Mouse (Mus musculus): ENCODE results near the gene Gemin2. TPM values are rescaled to one million over a fixed set of nuclear protein-coding genes. Genes with fewer than 3 reads are reported as not detected.
"Not testable (repeated sequence)": the region's sequence is repeated elsewhere in the genome, so short reads cannot be mapped to it uniquely, and the experiment has no call there.

Gemin2 gene
- polyA plus RNA-seq, 1 experiment from 2014 or later = 33.9 TPM

GRCm38 (mm10) chr12:59052470-59052869 is 39.3 kb downstream of the Gemin2 start:
- no peaks in the 10 kb centered on the region for H3K27me3 ChIP-seq (replicated peaks; ENCODE audit: control insufficient read depth, insufficient read depth, low read length)
- H3K36me3 ChIP-seq (ENCODE audit: control insufficient read depth, insufficient read depth, low read length) = peaks cover 11% of the 10 kb centered on the region
- no peaks in the 10 kb centered on the region for H3K9me3 ChIP-seq (ENCODE audit: control insufficient read depth, low read length)
- peaks cover 14% of the 10 kb centered on the region for H3K4me1 ChIP-seq (replicated peaks; ENCODE audit: control insufficient read depth, insufficient read depth, low read length)
- DNase-seq (ENCODE audit: low spot score) (no peak), ATAC-seq (replicated peaks; ENCODE audit: low FRiP score) (no peak)
- 77% methylated on average over 3 of the region's 3 CpGs for WGBS
- no peak overlapping the region for H3K4me3 ChIP-seq (ENCODE audit: low read depth, low read length)
- H3K9ac ChIP-seq (ENCODE audit: low read depth, low read length) = no peak overlapping the region
- H3K27ac ChIP-seq (ENCODE audit: low read depth, low read length) = no peak overlapping the region
- H3K4me2 ChIP-seq = no peak overlapping the region

GRCm38 (mm10) chr12:59053166-59053565 is 40.0 kb downstream of the Gemin2 start:
- H3K9ac ChIP-seq (ENCODE audit: low read depth, low read length) = no peak overlapping the region
- H3K36me3 ChIP-seq (ENCODE audit: control insufficient read depth, insufficient read depth, low read length) = peaks cover 14% of the 10 kb centered on the region
- ATAC-seq (replicated peaks; ENCODE audit: low FRiP score) = peak; percentile 91
- peak overlapping the region; percentile 27; the same call in 1 of the 2 replicates for H3K27ac ChIP-seq (ENCODE audit: low read depth, low read length)
- no peaks in the 10 kb centered on the region for H3K9me3 ChIP-seq (ENCODE audit: control insufficient read depth, low read length)
- 0 out of 2 replicates have a peak overlapping the region, but pooled peaks have one; percentile 36 for H3K4me2 ChIP-seq
- WGBS = 53% methylated on average over 5 of the region's 5 CpGs
- no peak overlapping the region for H3K4me3 ChIP-seq (ENCODE audit: low read depth, low read length)
- H3K4me1 ChIP-seq (replicated peaks; ENCODE audit: control insufficient read depth, insufficient read depth, low read length) = peaks cover 14% of the 10 kb centered on the region
- no peak for DNase-seq (ENCODE audit: low spot score)
- no peaks in the 10 kb centered on the region for H3K27me3 ChIP-seq (replicated peaks; ENCODE audit: control insufficient read depth, insufficient read depth, low read length)

GRCm38 (mm10) chr12:59053976-59054375 is 40.8 kb downstream of the Gemin2 start:
- Histone ChIP-seq H3K36me3 (ENCODE audit: control insufficient read depth, insufficient read depth, low read length) (peaks cover 12% of the 10 kb centered on the region), H3K9ac (ENCODE audit: low read depth, low read length) (no peak overlapping the region), H3K27ac (ENCODE audit: low read depth, low read length) (no peak overlapping the region), H3K9me3 (ENCODE audit: control insufficient read depth, low read length) (no peaks in the 10 kb centered on the region), H3K4me2 (no peak overlapping the region), H3K27me3 (replicated peaks; ENCODE audit: control insufficient read depth, insufficient read depth, low read length) (no peaks in the 10 kb centered on the region), H3K4me1 (replicated peaks; ENCODE audit: control insufficient read depth, insufficient read depth, low read length) (peaks cover 14% of the 10 kb centered on the region), H3K4me3 (ENCODE audit: low read depth, low read length) (no peak overlapping the region)
- no peak for ATAC-seq (replicated peaks; ENCODE audit: low FRiP score)
- no peak for DNase-seq (ENCODE audit: low spot score)

GRCm38 (mm10) chr12:59055196-59055850 is 42.1 kb downstream of the Gemin2 start:
- no peak overlapping the region for H3K4me3 ChIP-seq (ENCODE audit: low read depth, low read length)
- DNase-seq (ENCODE audit: low spot score) (no peak), ATAC-seq (replicated peaks; ENCODE audit: low FRiP score) (no peak)
- no peaks in the 10 kb centered on the region for H3K27me3 ChIP-seq (replicated peaks; ENCODE audit: control insufficient read depth, insufficient read depth, low read length)
- H3K27ac ChIP-seq (ENCODE audit: low read depth, low read length) = no peak overlapping the region
- peaks cover 21% of the 10 kb centered on the region for H3K4me1 ChIP-seq (replicated peaks; ENCODE audit: control insufficient read depth, insufficient read depth, low read length)
- WGBS = 67% methylated on average over 4 of the region's 4 CpGs
- peaks cover 12% of the 10 kb centered on the region for H3K36me3 ChIP-seq (ENCODE audit: control insufficient read depth, insufficient read depth, low read length)
- H3K9ac ChIP-seq (ENCODE audit: low read depth, low read length) = no peak overlapping the region
- H3K4me2 ChIP-seq = no peak overlapping the region
- H3K9me3 ChIP-seq (ENCODE audit: control insufficient read depth, low read length) = no peaks in the 10 kb centered on the region

- no peaks in the 10 kb centered on the region for H3K27me3 ChIP-seq (replicated peaks; ENCODE audit: control insufficient read depth, insufficient read depth, low read length)
- DNase-seq (ENCODE audit: low spot score) = no peak
- H3K9ac ChIP-seq (ENCODE audit: low read depth, low read length) = no peak overlapping the region
- no peak overlapping the region for H3K4me3 ChIP-seq (ENCODE audit: low read depth, low read length)
- no peak overlapping the region for H3K4me2 ChIP-seq
- no peaks in the 10 kb centered on the region for H3K9me3 ChIP-seq (ENCODE audit: control insufficient read depth, low read length)
- H3K4me1 ChIP-seq (replicated peaks; ENCODE audit: control insufficient read depth, insufficient read depth, low read length) = peaks cover 22% of the 10 kb centered on the region
- ATAC-seq (replicated peaks; ENCODE audit: low FRiP score) = no peak
- peaks cover 12% of the 10 kb centered on the region for H3K36me3 ChIP-seq (ENCODE audit: control insufficient read depth, insufficient read depth, low read length)
- WGBS = 92% methylated on average over 11 of the region's 11 CpGs
- H3K27ac ChIP-seq (ENCODE audit: low read depth, low read length) = no peak overlapping the region
These were observed 43.0 kb downstream of the Gemin2 start for GRCm38 (mm10) chr12:59056222-59056621.

- H3K4me1 ChIP-seq (replicated peaks; ENCODE audit: control insufficient read depth, insufficient read depth, low read length) = peaks cover 17% of the 10 kb centered on the region
- DNase-seq (ENCODE audit: low spot score); H3K27me3 ChIP-seq (replicated peaks; ENCODE audit: control insufficient read depth, insufficient read depth, low read length); H3K27ac ChIP-seq (ENCODE audit: low read depth, low read length); H3K9ac ChIP-seq (ENCODE audit: low read depth, low read length); H3K4me2 ChIP-seq; H3K4me3 ChIP-seq (ENCODE audit: low read depth, low read length); H3K9me3 ChIP-seq (ENCODE audit: control insufficient read depth, low read length); ATAC-seq (replicated peaks; ENCODE audit: low FRiP score): not testable (repeated sequence)
- peaks cover 12% of the 10 kb centered on the region for H3K36me3 ChIP-seq (ENCODE audit: control insufficient read depth, insufficient read depth, low read length)
- WGBS = 79% methylated on average over 5 of the region's 5 CpGs
These were observed 45.0 kb downstream of the Gemin2 start for GRCm38 (mm10) chr12:59058242-59058641.

GRCm38 (mm10) chr12:59060322-59060721 is 47.1 kb downstream of the Gemin2 start:
- peaks cover 7% of the 10 kb centered on the region for H3K4me1 ChIP-seq (replicated peaks; ENCODE audit: control insufficient read depth, insufficient read depth, low read length)
- H3K9ac ChIP-seq (ENCODE audit: low read depth, low read length) = peak overlapping the region; percentile 97
- WGBS = 60% methylated on average over 4 of the region's 4 CpGs
- H3K36me3 ChIP-seq (ENCODE audit: control insufficient read depth, insufficient read depth, low read length) = peaks cover 12% of the 10 kb centered on the region
- peak overlapping the region; percentile 90 for H3K4me3 ChIP-seq (ENCODE audit: low read depth, low read length)
- H3K27me3 ChIP-seq (replicated peaks; ENCODE audit: control insufficient read depth, insufficient read depth, low read length) = no peaks in the 10 kb centered on the region
- DNase-seq (ENCODE audit: low spot score) (no peak), ATAC-seq (replicated peaks; ENCODE audit: low FRiP score) (no peak)
- no peaks in the 10 kb centered on the region for H3K9me3 ChIP-seq (ENCODE audit: control insufficient read depth, low read length)
- no peak overlapping the region for H3K27ac ChIP-seq (ENCODE audit: low read depth, low read length)
- H3K4me2 ChIP-seq = peak overlapping the region; percentile 72

- Histone ChIP-seq H3K9me3 (ENCODE audit: control insufficient read depth, low read length) (no peaks in the 10 kb centered on the region), H3K4me3 (ENCODE audit: low read depth, low read length) (peak within 1 kb of the TSS; percentile 90), H3K27me3 (replicated peaks; ENCODE audit: control insufficient read depth, insufficient read depth, low read length) (no peaks in the 10 kb centered on the region), H3K27ac (ENCODE audit: low read depth, low read length) (peak within 1 kb of the TSS; percentile 89), H3K4me2 (peak within 1 kb of the TSS; percentile 72), H3K9ac (ENCODE audit: low read depth, low read length) (peak within 1 kb of the TSS; percentile 97), H3K4me1 (replicated peaks; ENCODE audit: control insufficient read depth, insufficient read depth, low read length) (peaks cover 7% of the 10 kb centered on the region), H3K36me3 (ENCODE audit: control insufficient read depth, insufficient read depth, low read length) (peaks cover 12% of the 10 kb centered on the region)
- under 1% methylated on average over 49 of the region's 49 CpGs for WGBS
- DNase-seq (ENCODE audit: low spot score) (peak; percentile 82), ATAC-seq (replicated peaks; ENCODE audit: low FRiP score) (peak; percentile 94)
These were observed 47.9 kb downstream of the Gemin2 start, which contains the start of gene Trappc6b for GRCm38 (mm10) chr12:59060993-59061595. Gene Trappc6b, minus strand, starts transcription at chr12:59061472.

- no peak overlapping the region for H3K4me3 ChIP-seq (ENCODE audit: low read depth, low read length)
These were observed 51.6 kb downstream of the Gemin2 start for GRCm38 (mm10) chr12:59064837-59065236.

More at GRCm38 (mm10) chr12:59064837-59065236, 51.6 kb downstream of the Gemin2 start:
- H3K27ac ChIP-seq (ENCODE audit: low read depth, low read length) = no peak overlapping the region
- H3K9ac ChIP-seq (ENCODE audit: low read depth, low read length) = no peak overlapping the region
- ATAC-seq (replicated peaks; ENCODE audit: low FRiP score) (no peak), DNase-seq (ENCODE audit: low spot score) (no peak)
- H3K36me3 ChIP-seq (ENCODE audit: control insufficient read depth, insufficient read depth, low read length) = peaks cover 13% of the 10 kb centered on the region
- H3K9me3 ChIP-seq (ENCODE audit: control insufficient read depth, low read length) = no peaks in the 10 kb centered on the region
- WGBS = 81% methylated on average over 8 of the region's 8 CpGs
- H3K27me3 ChIP-seq (replicated peaks; ENCODE audit: control insufficient read depth, insufficient read depth, low read length) = no peaks in the 10 kb centered on the region
- H3K4me2 ChIP-seq = no peak overlapping the region
- peaks cover 7% of the 10 kb centered on the region for H3K4me1 ChIP-seq (replicated peaks; ENCODE audit: control insufficient read depth, insufficient read depth, low read length)
